Mouse (Mus musculus) heart, embryonic 12.5 days (tissue): ENCODE data around the gene Slc43a3. TPM values are rescaled to one million over a fixed set of nuclear protein-coding genes. Genes with fewer than 3 reads are reported as not detected.

ENCODE experiments used
- ATAC-seq: fragments of 200-750 bp; cut with Nextera tagmentation; 2 replicates; pipeline ENCODE4 v1.8.0; 2017; ENCODE audit warnings: moderate TSS enrichment, moderate library complexity; ENCODE audit not compliant: insufficient number of reproducible peaks, low FRiP score
- H3K27ac ChIP-seq: fragments of 300-500 bp; sonication (generic); 2 replicates; pipeline ENCODE4 v1.5.1; 2016; ENCODE audit warnings: mild to moderate bottlenecking, moderate library complexity; ENCODE audit not compliant: poor library complexity, severe bottlenecking
- H3K27me3 ChIP-seq: fragments of 300-500 bp; sonication (generic); replicated peaks from 2 replicates; pipeline ENCODE4 v1.6.1; 2016; ENCODE audit warnings: mild to moderate bottlenecking, moderate library complexity
- H3K36me3 ChIP-seq: fragments of 300-500 bp; sonication (generic); 2 replicates; pipeline ENCODE4 v1.6.1; 2016; ENCODE audit warnings: mild to moderate bottlenecking, moderate library complexity
- H3K4me1 ChIP-seq: fragments of 300-500 bp; sonication (generic); replicated peaks from 2 replicates; pipeline ENCODE4 v1.6.1; 2016; ENCODE audit warnings: mild to moderate bottlenecking
- H3K4me2 ChIP-seq: fragments of 300-500 bp; sonication (generic); 2 replicates; pipeline ENCODE4 v1.6.1; 2016; ENCODE audit warnings: mild to moderate bottlenecking, moderate library complexity
- H3K4me3 ChIP-seq: fragments of 300-500 bp; sonication (generic); 2 replicates; pipeline ENCODE4 v1.5.1; 2016; ENCODE audit warnings: mild to moderate bottlenecking
- H3K9ac ChIP-seq: fragments of 300-500 bp; sonication (generic); 2 replicates; pipeline ENCODE4 v1.6.1; 2016; ENCODE audit warnings: mild to moderate bottlenecking, moderate library complexity
- H3K9me3 ChIP-seq: fragments of 300-500 bp; sonication (generic); replicated peaks from 2 replicates; pipeline ENCODE4 v1.6.1; 2016; ENCODE audit warnings: mild to moderate bottlenecking, moderate library complexity
- WGBS: fragments of 180-500 bp; shearing (Covaris S2); methylation state at CpG from one replicate; pipeline ENCODE4 v1.1.7; 2016; 5-methylcytosine and 5-hydroxymethylcytosine counted together
- polyA plus RNA-seq: library from polyadenylated mRNA; unstranded; fragments of >200 nt; fragmentation: Nextera tagmentation; extraction: Ambion mirVana; gene quantifications from 2 replicates; pipeline ENCODE4 v1.2.1, GENCODE M21; 2016

Slc43a3 gene
- polyA plus RNA-seq, 1 experiment from 2014 or later, result 35.0 TPM

DNA sequence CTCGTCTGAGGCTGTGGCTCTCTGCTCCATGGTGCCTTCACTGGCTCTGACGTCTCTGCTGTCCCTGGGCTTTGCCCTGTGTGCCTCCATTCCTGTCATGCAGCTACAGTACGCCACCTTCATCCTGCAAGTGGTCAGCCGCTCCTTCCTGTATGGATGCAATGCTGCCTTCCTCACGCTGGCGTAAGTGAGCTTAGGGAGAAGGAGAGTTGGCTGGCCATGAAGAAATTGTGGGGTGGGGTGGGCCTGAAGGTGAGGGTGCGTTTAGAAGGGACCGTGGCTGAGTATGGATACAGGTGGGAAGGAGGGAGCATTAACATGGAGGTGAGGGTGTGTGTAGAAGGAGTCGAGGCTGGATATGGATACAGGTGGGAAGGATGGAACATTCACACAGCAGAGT lies 19.1 kb downstream of the Slc43a3 start:
- ATAC-seq, result no peak
- H3K4me3 ChIP-seq, result no peak overlapping the region
- H3K9ac ChIP-seq, result no peak overlapping the region
- H3K9me3 ChIP-seq, result no peaks in the 10 kb centered on the region
- no peak overlapping the region for H3K27ac ChIP-seq
- peaks cover 76% of the 10 kb centered on the region for H3K36me3 ChIP-seq
- WGBS, result 85% methylated on average over 9 of the region's 9 CpGs
- no peaks in the 10 kb centered on the region for H3K27me3 ChIP-seq
- no peaks in the 10 kb centered on the region for H3K4me1 ChIP-seq
- no peak overlapping the region for H3K4me2 ChIP-seq

DNA sequence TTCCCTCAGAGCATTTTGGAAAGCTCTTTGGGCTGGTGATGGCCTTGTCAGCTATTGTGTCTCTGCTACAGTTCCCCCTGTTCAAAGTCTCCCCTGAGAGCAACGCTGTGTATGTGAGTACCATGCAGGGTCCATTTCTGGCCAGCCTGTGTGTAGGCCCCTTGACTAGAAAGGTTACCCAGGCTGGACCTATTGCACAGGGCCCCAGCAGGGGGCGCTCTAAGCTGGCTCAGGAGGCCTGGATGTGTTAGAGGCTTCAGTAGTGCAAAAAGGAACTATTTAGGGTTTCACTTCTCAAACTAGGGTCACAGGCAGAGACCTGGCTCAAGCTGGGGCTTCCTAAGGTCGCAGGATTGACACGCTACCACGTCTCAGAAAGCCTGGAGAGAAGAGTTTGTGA lies 19.9 kb downstream of the Slc43a3 start:
- Histone ChIP-seq H3K27me3 (no peaks in the 10 kb centered on the region), H3K9ac (no peak overlapping the region), H3K4me1 (no peaks in the 10 kb centered on the region), H3K4me3 (no peak overlapping the region), H3K36me3 (peaks cover 68% of the 10 kb centered on the region), H3K4me2 (no peak overlapping the region), H3K9me3 (no peaks in the 10 kb centered on the region), H3K27ac (no peak overlapping the region)
- peak; percentile 23; the same call in 1 of the 2 replicates for ATAC-seq
- 50% methylated on average over 5 of the region's 5 CpGs for WGBS

DNA sequence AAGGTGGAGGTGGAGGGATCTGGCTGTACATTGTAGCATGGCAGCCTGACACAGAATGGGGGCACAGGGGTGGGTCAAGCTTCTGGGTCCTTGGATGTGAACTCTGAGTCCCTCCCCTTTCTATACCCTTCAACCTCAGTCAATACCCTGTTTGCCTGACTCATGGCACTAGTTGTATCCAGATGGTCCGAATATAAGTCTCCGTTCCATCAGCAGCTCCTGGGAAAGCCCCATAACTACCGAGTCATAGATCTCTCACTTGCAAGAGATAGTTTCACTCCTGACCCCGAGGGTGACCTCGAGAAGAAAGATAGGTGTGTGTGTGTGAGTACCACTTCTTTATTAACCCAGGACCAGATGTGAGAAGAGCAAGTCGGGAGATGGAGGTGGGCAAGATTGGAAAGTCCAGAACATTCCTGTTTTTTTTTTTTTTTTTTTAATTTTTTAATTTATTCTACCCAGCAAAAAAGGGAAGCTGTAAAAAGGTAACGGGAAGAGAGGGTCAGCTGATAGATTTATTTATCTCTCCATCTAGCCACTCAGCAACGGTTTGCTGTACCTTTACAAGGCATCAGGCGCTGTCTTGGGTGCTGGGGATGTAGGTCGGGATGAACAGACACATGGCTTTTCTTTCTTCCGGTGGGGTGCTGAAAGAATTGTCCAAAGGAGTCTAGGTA lies 22.3 kb downstream of the Slc43a3 start:
- no peak overlapping the region for H3K4me3 ChIP-seq
- H3K9me3 ChIP-seq, result no peaks in the 10 kb centered on the region
- no peak overlapping the region for H3K4me2 ChIP-seq
- no peak for ATAC-seq
- no peak overlapping the region for H3K27ac ChIP-seq
- no peaks in the 10 kb centered on the region for H3K4me1 ChIP-seq
- H3K36me3 ChIP-seq, result peaks cover 45% of the 10 kb centered on the region
- no peaks in the 10 kb centered on the region for H3K27me3 ChIP-seq
- no peak overlapping the region for H3K9ac ChIP-seq
- WGBS, result 88% methylated on average over 11 of the region's 11 CpGs

DNA sequence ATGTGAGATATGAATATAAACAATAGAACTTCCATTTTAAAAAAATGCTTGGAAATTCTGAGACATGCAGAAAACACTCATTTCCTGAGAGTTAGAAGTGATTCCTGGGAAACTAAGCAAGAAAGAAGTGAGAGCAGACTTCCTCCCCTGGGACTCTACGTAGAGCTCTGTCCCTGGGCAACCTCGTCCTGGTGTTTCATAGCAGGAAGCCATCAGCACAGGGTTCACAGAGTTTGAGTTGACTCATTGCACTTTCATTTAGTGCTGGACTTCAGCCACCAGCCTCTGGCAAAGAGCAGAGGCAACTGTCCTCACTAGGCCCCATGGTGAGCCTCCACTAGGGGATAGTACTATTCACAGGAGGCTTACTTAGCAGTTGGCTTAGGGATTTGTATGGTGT lies 24.9 kb downstream of the Slc43a3 start:
- Histone ChIP-seq H3K9me3 (no peaks in the 10 kb centered on the region), H3K9ac (no peak overlapping the region), H3K4me3 (no peak overlapping the region), H3K4me1 (no peaks in the 10 kb centered on the region), H3K36me3 (peaks cover 27% of the 10 kb centered on the region), H3K27me3 (no peaks in the 10 kb centered on the region), H3K27ac (no peak overlapping the region), H3K4me2 (no peak overlapping the region)
- 79% methylated on average over 2 of the region's 2 CpGs for WGBS
- ATAC-seq, result no peak

DNA sequence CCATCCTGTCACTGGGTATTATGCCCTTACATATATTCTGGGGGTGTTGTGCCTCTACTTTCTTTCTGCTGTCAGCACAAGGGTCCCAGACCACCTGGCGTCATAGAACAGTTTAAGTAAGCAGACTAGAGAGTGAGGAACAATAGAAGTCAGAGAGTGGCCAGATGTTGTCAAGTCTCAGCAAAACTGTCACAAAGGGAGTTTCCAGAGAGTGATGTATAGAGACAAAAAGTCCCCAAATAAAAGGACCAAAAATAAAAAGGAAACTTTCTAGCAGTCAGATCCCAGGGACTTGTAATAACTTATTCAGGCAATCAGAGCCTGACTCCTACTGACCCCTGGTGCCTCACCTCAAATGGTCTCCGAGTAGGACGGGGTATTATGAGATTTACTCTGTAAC lies 25.5 kb downstream of the Slc43a3 start:
- WGBS, result 85% methylated on average over 3 of the region's 3 CpGs
- Histone ChIP-seq H3K9ac (no peak overlapping the region), H3K27me3 (no peaks in the 10 kb centered on the region), H3K4me2 (no peak overlapping the region), H3K36me3 (peaks cover 21% of the 10 kb centered on the region), H3K27ac (no peak overlapping the region), H3K9me3 (no peaks in the 10 kb centered on the region), H3K4me1 (no peaks in the 10 kb centered on the region), H3K4me3 (no peak overlapping the region)
- ATAC-seq, result no peak

- Histone ChIP-seq H3K27ac (no peak overlapping the region), H3K36me3 (peaks cover 10% of the 10 kb centered on the region)
These were observed 26.6 kb downstream of the Slc43a3 start for GRCm38 (mm10) chr2:84962906-84963507.

GRCm38 (mm10) chr2:84964111-84964801 lies 27.9 kb downstream of the Slc43a3 start:
- H3K4me2 ChIP-seq, result no peak overlapping the region
- H3K4me3 ChIP-seq, result no peak overlapping the region
- H3K27me3 ChIP-seq, result no peaks in the 10 kb centered on the region
- ATAC-seq, result no peak
- no peaks in the 10 kb centered on the region for H3K4me1 ChIP-seq
- H3K36me3 ChIP-seq, result 0 out of 2 replicates have a peak, but pooled peaks cover 3% of the 10 kb centered on the region
- H3K9ac ChIP-seq, result no peak overlapping the region
- no peak overlapping the region for H3K27ac ChIP-seq
- WGBS, result 88% methylated on average over 7 of the region's 7 CpGs
- no peaks in the 10 kb centered on the region for H3K9me3 ChIP-seq

More at GRCm38 (mm10) chr2:84962906-84963507, 26.6 kb downstream of the Slc43a3 start:
- no peaks in the 10 kb centered on the region for H3K9me3 ChIP-seq
- ATAC-seq, result no peak
- no peaks in the 10 kb centered on the region for H3K27me3 ChIP-seq
- 44% methylated on average over 6 of the region's 6 CpGs for WGBS
- no peak overlapping the region for H3K4me3 ChIP-seq
- H3K4me1 ChIP-seq, result no peaks in the 10 kb centered on the region
- H3K4me2 ChIP-seq, result no peak overlapping the region
- no peak overlapping the region for H3K9ac ChIP-seq

GRCm38 (mm10) chr2:84967318-84967991 lies 31.1 kb downstream of the Slc43a3 start:
- Histone ChIP-seq H3K4me3 (no peak overlapping the region), H3K4me2 (no peak overlapping the region), H3K27ac (no peak overlapping the region), H3K27me3 (no peaks in the 10 kb centered on the region), H3K4me1 (no peaks in the 10 kb centered on the region), H3K9me3 (no peaks in the 10 kb centered on the region), H3K9ac (no peak overlapping the region), H3K36me3 (no peaks in the 10 kb centered on the region)
- WGBS, result 86% methylated on average over 5 of the region's 5 CpGs
- ATAC-seq, result no peak

GRCm38 (mm10) chr2:84975580-84975979 lies 39.2 kb downstream of the Slc43a3 start:
- Histone ChIP-seq H3K4me1 (0 out of 2 replicates have a peak, but pooled peaks cover 3% of the 10 kb centered on the region), H3K9me3 (no peaks in the 10 kb centered on the region), H3K9ac (no peak overlapping the region), H3K4me2 (no peak overlapping the region), H3K4me3 (no peak overlapping the region), H3K27ac (no peak overlapping the region), H3K36me3 (no peaks in the 10 kb centered on the region), H3K27me3 (no peaks in the 10 kb centered on the region)
- 85% methylated on average over 2 of the region's 2 CpGs for WGBS
- no peak for ATAC-seq

DNA sequence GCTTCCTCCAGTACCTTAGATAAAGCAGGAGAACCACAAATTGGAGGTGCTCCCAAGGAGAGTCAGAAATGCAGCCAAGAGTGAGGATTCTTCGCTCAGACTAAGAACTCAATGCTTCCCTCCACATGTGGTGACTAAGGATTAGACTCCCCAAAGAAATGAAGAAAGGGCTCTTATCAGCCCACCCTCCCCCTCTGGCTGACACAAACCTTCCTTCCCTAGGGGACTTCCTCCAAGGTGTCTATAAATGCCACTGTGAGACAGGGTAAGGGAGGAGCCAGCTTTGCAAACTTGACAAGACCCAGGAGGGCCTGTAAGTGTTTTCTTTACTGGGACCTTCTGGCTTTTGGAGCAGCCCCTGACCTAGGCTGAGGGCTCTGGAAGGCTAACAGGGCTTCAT lies 43.8 kb downstream of the Slc43a3 start, which contains the start of gene Prg2:
Gene Prg2 (plus strand): TSS at position 274 of the 400 bp plus-strand sequence.
- Histone ChIP-seq H3K9me3 (no peaks in the 10 kb centered on the region), H3K27me3 (no peaks in the 10 kb centered on the region), H3K4me2 (no peak within 1 kb of the TSS), H3K4me3 (no peak within 1 kb of the TSS), H3K9ac (no peak within 1 kb of the TSS), H3K27ac (no peak within 1 kb of the TSS), H3K4me1 (0 out of 2 replicates have a peak, but pooled peaks cover 3% of the 10 kb centered on the region), H3K36me3 (no peaks in the 10 kb centered on the region)
- no peak for ATAC-seq
- WGBS, result 29% methylated on average over 1 of the region's 1 CpGs

DNA sequence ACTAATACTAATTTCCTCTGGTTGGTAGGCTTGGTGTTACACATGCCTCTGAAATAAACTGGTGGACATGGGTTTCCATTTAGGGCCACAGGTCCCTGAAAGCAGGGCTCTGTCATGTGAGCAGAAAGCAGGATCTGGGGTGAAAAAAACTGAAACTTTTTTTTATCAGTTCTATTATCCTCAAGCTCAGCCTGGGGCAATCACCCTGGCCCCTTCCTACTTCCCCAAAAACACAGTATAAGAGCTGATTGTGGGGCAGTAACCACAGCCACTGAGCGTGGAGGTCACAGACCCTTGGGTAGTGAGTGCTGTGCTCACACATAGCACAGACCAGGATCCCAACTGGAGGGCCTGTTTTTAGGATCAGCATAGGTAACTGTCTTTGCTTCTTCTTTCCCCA lies 51.6 kb downstream of the Slc43a3 start, which contains the start of gene Prg3:
Gene Prg3 (plus strand): TSS at position 286 of the 400 bp plus-strand sequence.
- no peak within 1 kb of the TSS for H3K27ac ChIP-seq
- 85% methylated on average over 1 of the region's 1 CpGs for WGBS

More for the DNA sequence above, 51.6 kb downstream of the Slc43a3 start, which contains the start of gene Prg3:
- no peak for ATAC-seq
- Histone ChIP-seq H3K9me3 (no peaks in the 10 kb centered on the region), H3K9ac (no peak within 1 kb of the TSS), H3K27me3 (no peaks in the 10 kb centered on the region), H3K4me3 (no peak within 1 kb of the TSS), H3K36me3 (no peaks in the 10 kb centered on the region), H3K4me1 (no peaks in the 10 kb centered on the region), H3K4me2 (no peak within 1 kb of the TSS)
